Mouse (Mus musculus) neural tube, embryonic 12.5 days (tissue): Measurements from ENCODE around the gene Ctu2. TPM values are rescaled to one million over a fixed set of nuclear protein-coding genes. Genes with fewer than 3 reads are reported as not detected.

Experiments used
- ATAC-seq: fragments of 200-750 bp; cut with Nextera tagmentation; 2 replicates; pipeline ENCODE4 v1.8.0; 2017; ENCODE audit warnings: low read depth, mild to moderate bottlenecking, moderate TSS enrichment, moderate library complexity; ENCODE audit not compliant: low FRiP score
- H3K27ac ChIP-seq: fragments of 300-500 bp; sonication (generic); 2 replicates; pipeline ENCODE4 v1.5.1; 2016
- H3K27me3 ChIP-seq: fragments of 300-500 bp; sonication (generic); replicated peaks from 2 replicates; pipeline ENCODE4 v1.6.1; 2016; ENCODE audit warnings: mild to moderate bottlenecking
- H3K36me3 ChIP-seq: fragments of 300-500 bp; sonication (generic); 2 replicates; pipeline ENCODE4 v1.6.1; 2016; ENCODE audit warnings: mild to moderate bottlenecking
- H3K4me1 ChIP-seq: fragments of 300-500 bp; sonication (generic); 2 replicates; pipeline ENCODE4 v1.6.1; 2016
- H3K4me2 ChIP-seq: fragments of 300-500 bp; sonication (generic); replicated peaks from 2 replicates; pipeline ENCODE4 v1.6.1; 2016; ENCODE audit warnings: mild to moderate bottlenecking
- H3K4me3 ChIP-seq: fragments of 300-500 bp; sonication (generic); 2 replicates; pipeline ENCODE4 v1.5.1; 2016
- H3K9ac ChIP-seq: fragments of 300-500 bp; sonication (generic); 2 replicates; pipeline ENCODE4 v1.6.1; 2016; ENCODE audit warnings: mild to moderate bottlenecking
- H3K9me3 ChIP-seq: fragments of 300-500 bp; sonication (generic); 2 replicates; pipeline ENCODE4 v1.6.1; 2016; ENCODE audit warnings: mild to moderate bottlenecking
- WGBS: fragments of 180-500 bp; shearing (Covaris S2); methylation state at CpG from one replicate; pipeline ENCODE4 v1.1.7; 2016; 5-methylcytosine and 5-hydroxymethylcytosine counted together
- polyA plus RNA-seq: library from polyadenylated mRNA; unstranded; fragments of >200 nt; fragmentation: Nextera tagmentation; extraction: Ambion mirVana; gene quantifications from 2 replicates; pipeline ENCODE4 v1.2.1, GENCODE M21; 2016

Gene Ctu2
- polyA plus RNA-seq, 1 experiment from 2014 or later, result 67.1 TPM

GRCm38 (mm10) chr8:122457171-122457570 is 18.8 kb upstream of the Ctu2 start:
- no peak for ATAC-seq
- 79% methylated on average over 11 of the region's 11 CpGs for WGBS
- Histone ChIP-seq H3K4me2 (no peak overlapping the region), H3K27me3 (peaks cover 38% of the 10 kb centered on the region), H3K4me3 (no peak overlapping the region), H3K27ac (no peak overlapping the region), H3K4me1 (peaks cover 13% of the 10 kb centered on the region), H3K36me3 (no peaks in the 10 kb centered on the region), H3K9ac (no peak overlapping the region), H3K9me3 (no peaks in the 10 kb centered on the region)

GRCm38 (mm10) chr8:122459218-122459900 is 16.6 kb upstream of the Ctu2 start:
- Histone ChIP-seq H3K4me1 (peaks cover 13% of the 10 kb centered on the region), H3K27me3 (peaks cover 47% of the 10 kb centered on the region), H3K27ac (no peak overlapping the region), H3K4me2 (no peak overlapping the region), H3K4me3 (no peak overlapping the region), H3K9me3 (no peaks in the 10 kb centered on the region), H3K36me3 (no peaks in the 10 kb centered on the region), H3K9ac (no peak overlapping the region)
- WGBS, result 56% methylated on average over 6 of the region's 6 CpGs
- no peak for ATAC-seq

GRCm38 (mm10) chr8:122459990-122460389 is 16.0 kb upstream of the Ctu2 start:
- WGBS, result 23% methylated on average over 7 of the region's 7 CpGs
- Histone ChIP-seq H3K4me3 (no peak overlapping the region), H3K9ac (no peak overlapping the region)

GRCm38 (mm10) chr8:122460524-122461472 is 15.1 kb upstream of the Ctu2 start, which contains the start of gene Snai3:
Gene Snai3 (minus strand): TSS chr8:122460733.
- peak within 1 kb of the TSS; percentile 64 for H3K4me2 ChIP-seq
- H3K27me3 ChIP-seq, result peaks cover 47% of the 10 kb centered on the region
- H3K4me3 ChIP-seq, result peak within 1 kb of the TSS; percentile 27
- H3K9ac ChIP-seq, result 0 out of 2 replicates have a peak within 1 kb of the TSS, but pooled peaks have one; percentile 33
- 2% methylated on average over 56 of the region's 56 CpGs for WGBS
- no peak within 1 kb of the TSS for H3K27ac ChIP-seq
- H3K4me1 ChIP-seq, result peaks cover 13% of the 10 kb centered on the region
- ATAC-seq, result peak; percentile 58
- H3K36me3 ChIP-seq, result peaks cover 4% of the 10 kb centered on the region; the same call in 1 of the 2 replicates
- no peaks in the 10 kb centered on the region for H3K9me3 ChIP-seq

More at GRCm38 (mm10) chr8:122459990-122460389, 16.0 kb upstream of the Ctu2 start:
- peaks cover 47% of the 10 kb centered on the region for H3K27me3 ChIP-seq
- H3K4me2 ChIP-seq, result peak overlapping the region; percentile 64
- H3K4me1 ChIP-seq, result peaks cover 13% of the 10 kb centered on the region
- H3K36me3 ChIP-seq, result no peaks in the 10 kb centered on the region
- H3K9me3 ChIP-seq, result no peaks in the 10 kb centered on the region
- no peak for ATAC-seq
- H3K27ac ChIP-seq, result no peak overlapping the region

- Histone ChIP-seq H3K9ac (no peak overlapping the region), H3K4me3 (no peak overlapping the region), H3K9me3 (no peaks in the 10 kb centered on the region), H3K4me2 (no peak overlapping the region), H3K27ac (no peak overlapping the region), H3K4me1 (peaks cover 13% of the 10 kb centered on the region), H3K27me3 (peaks cover 47% of the 10 kb centered on the region), H3K36me3 (peaks cover 11% of the 10 kb centered on the region; the same call in 1 of the 2 replicates)
- no peak for ATAC-seq
- 67% methylated on average over 11 of the region's 11 CpGs for WGBS
These were observed 14.3 kb upstream of the Ctu2 start for GRCm38 (mm10) chr8:122461473-122462148.

- Histone ChIP-seq H3K9me3 (no peaks in the 10 kb centered on the region), H3K9ac (no peak overlapping the region), H3K4me1 (peaks cover 13% of the 10 kb centered on the region), H3K27me3 (peaks cover 47% of the 10 kb centered on the region), H3K36me3 (peaks cover 20% of the 10 kb centered on the region), H3K4me2 (no peak overlapping the region), H3K4me3 (no peak overlapping the region), H3K27ac (no peak overlapping the region)
- WGBS, result 68% methylated on average over 8 of the region's 8 CpGs
- ATAC-seq, result no peak
These were observed 13.4 kb upstream of the Ctu2 start for GRCm38 (mm10) chr8:122462510-122462909.

GRCm38 (mm10) chr8:122463651-122464640 is 12.0 kb upstream of the Ctu2 start:
- ATAC-seq, result no peak
- H3K36me3 ChIP-seq, result peaks cover 32% of the 10 kb centered on the region

GRCm38 (mm10) chr8:122464985-122465384 is 11.0 kb upstream of the Ctu2 start:
- peaks cover 10% of the 10 kb centered on the region for H3K4me1 ChIP-seq
- no peak overlapping the region for H3K4me2 ChIP-seq
- no peak overlapping the region for H3K27ac ChIP-seq
- no peaks in the 10 kb centered on the region for H3K9me3 ChIP-seq
- no peak overlapping the region for H3K9ac ChIP-seq
- peaks cover 34% of the 10 kb centered on the region for H3K27me3 ChIP-seq
- ATAC-seq, result no peak
- H3K36me3 ChIP-seq, result peaks cover 36% of the 10 kb centered on the region
- H3K4me3 ChIP-seq, result no peak overlapping the region
- 75% methylated on average over 7 of the region's 7 CpGs for WGBS

More at GRCm38 (mm10) chr8:122463651-122464640, 12.0 kb upstream of the Ctu2 start:
- H3K9me3 ChIP-seq, result no peaks in the 10 kb centered on the region
- peaks cover 13% of the 10 kb centered on the region for H3K4me1 ChIP-seq
- H3K4me3 ChIP-seq, result no peak overlapping the region
- no peak overlapping the region for H3K9ac ChIP-seq
- H3K27ac ChIP-seq, result no peak overlapping the region
- H3K4me2 ChIP-seq, result no peak overlapping the region
- WGBS, result 72% methylated on average over 12 of the region's 12 CpGs
- H3K27me3 ChIP-seq, result peaks cover 42% of the 10 kb centered on the region

- Histone ChIP-seq H3K9ac (no peak overlapping the region), H3K27me3 (peaks cover 6% of the 10 kb centered on the region), H3K4me1 (no peaks in the 10 kb centered on the region), H3K9me3 (no peaks in the 10 kb centered on the region), H3K4me3 (no peak overlapping the region), H3K36me3 (peaks cover 47% of the 10 kb centered on the region), H3K4me2 (no peak overlapping the region), H3K27ac (no peak overlapping the region)
- no peak for ATAC-seq
- WGBS, result 91% methylated on average over 13 of the region's 13 CpGs
These were observed 8.1 kb upstream of the Ctu2 start for GRCm38 (mm10) chr8:122467816-122468215.

- Histone ChIP-seq H3K36me3 (peaks cover 59% of the 10 kb centered on the region), H3K4me2 (no peak overlapping the region), H3K4me3 (no peak overlapping the region), H3K9ac (no peak overlapping the region), H3K27ac (no peak overlapping the region), H3K4me1 (0 out of 2 replicates have a peak, but pooled peaks cover 3% of the 10 kb centered on the region), H3K27me3 (no peaks in the 10 kb centered on the region), H3K9me3 (no peaks in the 10 kb centered on the region)
- WGBS, result 85% methylated on average over 6 of the region's 6 CpGs
- ATAC-seq, result no peak
These were observed 6.5 kb upstream of the Ctu2 start for GRCm38 (mm10) chr8:122469407-122469806.

- Histone ChIP-seq H3K4me1 (peaks cover 8% of the 10 kb centered on the region), H3K27ac (no peak overlapping the region), H3K4me2 (no peak overlapping the region), H3K4me3 (no peak overlapping the region), H3K27me3 (no peaks in the 10 kb centered on the region), H3K9me3 (no peaks in the 10 kb centered on the region), H3K36me3 (peaks cover 59% of the 10 kb centered on the region), H3K9ac (no peak overlapping the region)
- WGBS, result 90% methylated on average over 10 of the region's 10 CpGs
- no peak for ATAC-seq
These were observed 6.0 kb upstream of the Ctu2 start for GRCm38 (mm10) chr8:122469965-122470364.
